Mouse (Mus musculus) A20 (cell line): ENCODE data around the gene Ebna1bp2.

Source experiments
- DNase-seq: peaks from one replicate; pipeline ENCODE4 v3.0.0-alpha.2; 2011; ENCODE audit warnings: low read depth, low spot score

The Ebna1bp2 gene

DNA sequence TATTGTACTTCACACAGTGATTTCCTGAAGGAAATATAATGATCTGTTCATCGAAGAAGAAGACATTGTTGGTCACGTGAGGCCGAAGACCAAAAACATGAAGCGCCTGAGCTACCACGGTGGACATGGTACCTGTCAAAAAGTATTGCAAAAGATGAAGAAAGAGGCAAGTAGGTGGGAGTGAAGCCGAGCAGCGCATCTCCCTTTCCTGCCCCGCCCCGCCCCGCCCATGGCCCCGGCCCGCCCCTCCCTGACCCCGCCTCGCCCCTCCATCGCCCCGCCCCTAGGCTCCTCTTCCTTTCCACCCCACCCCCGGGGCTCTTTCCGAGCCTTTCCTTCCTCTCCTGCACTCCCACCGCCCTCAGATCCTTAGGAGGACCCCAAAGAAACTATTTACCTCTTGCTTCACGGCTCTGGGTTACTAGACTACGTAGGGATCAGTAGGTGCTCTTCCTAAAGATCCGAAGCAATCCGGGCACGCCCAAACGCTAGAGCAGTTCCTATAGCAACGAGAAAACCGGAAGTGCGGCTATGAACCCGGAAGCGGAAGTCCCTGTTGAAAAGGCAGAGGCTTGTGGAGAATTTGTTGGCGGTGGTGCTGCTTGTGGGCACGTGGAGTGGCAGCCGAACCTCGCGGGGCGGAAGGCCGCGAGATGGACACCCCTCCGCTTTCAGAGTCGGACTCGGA is at the start of gene Ebna1bp2, which contains the start of gene Cfap57:
TSS of gene Ebna1bp2 (plus strand) at position 521 of the 688 bp plus-strand sequence.
TSS of gene Cfap57 (minus strand) at position 499 of the 688 bp plus-strand sequence.
- DNase-seq: peak; percentile 96

DNA sequence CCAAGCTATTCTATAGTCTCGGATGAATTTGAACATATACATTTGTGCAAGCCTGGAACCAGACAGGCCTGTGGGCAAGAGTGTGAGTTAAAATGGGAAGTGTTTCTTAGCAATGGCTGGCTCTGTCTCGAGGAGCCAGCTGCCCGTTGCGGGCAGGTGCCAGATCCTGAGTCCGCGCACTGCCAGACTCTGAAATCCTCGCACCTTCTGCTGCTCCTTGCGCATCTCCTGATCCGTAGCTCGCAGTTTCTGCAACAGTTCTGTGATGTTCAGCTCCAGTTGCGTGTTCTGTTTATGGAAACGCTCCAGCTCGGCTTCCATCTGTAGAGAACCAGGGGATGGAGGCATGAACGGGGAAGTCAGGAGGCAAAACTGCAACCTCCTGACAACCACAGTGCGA is 49.2 kb upstream of the Ebna1bp2 start:
- peak; percentile 25 for DNase-seq

DNA sequence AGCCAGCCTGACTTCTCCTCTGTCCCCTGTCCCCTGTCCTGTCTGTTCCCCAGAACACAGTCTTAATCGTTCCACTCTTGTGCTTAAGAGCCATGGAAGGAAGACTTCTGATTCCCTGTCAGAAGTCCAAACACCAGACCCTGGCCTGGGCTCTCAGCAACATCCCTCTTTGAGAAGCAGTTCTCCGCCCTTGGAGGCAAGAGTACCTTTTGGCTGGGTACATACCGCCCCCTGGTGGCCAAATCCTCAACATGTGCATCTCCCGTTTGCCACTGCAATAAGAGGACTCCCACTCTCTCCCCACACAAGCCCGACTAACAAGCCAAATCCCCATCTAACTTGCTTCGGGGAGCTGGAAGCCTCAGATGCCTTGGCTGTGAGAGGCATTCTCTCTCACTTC is 44.5 kb upstream of the Ebna1bp2 start:
- DNase-seq: peak; percentile 76

DNA sequence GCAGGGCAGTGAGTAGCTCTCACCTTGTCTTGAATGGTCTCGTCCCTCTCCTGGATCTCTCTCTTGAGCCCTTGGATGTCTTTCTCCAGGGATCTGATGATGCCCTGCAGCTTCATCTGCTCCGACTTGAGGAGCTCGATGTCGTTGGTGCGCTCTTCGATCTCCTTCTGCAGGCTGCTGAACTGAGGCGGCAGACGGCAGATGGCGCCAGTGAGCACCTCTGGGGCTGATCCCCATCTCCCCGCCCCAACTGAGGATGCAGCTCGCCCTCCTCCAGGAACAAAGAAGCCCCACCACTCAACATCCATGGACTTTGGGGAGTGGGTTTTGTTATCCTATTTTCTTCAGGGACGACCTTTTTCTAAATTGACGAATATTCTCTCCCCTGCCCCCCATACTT is 41.3 kb upstream of the Ebna1bp2 start:
- peak; percentile 45 for DNase-seq

DNA sequence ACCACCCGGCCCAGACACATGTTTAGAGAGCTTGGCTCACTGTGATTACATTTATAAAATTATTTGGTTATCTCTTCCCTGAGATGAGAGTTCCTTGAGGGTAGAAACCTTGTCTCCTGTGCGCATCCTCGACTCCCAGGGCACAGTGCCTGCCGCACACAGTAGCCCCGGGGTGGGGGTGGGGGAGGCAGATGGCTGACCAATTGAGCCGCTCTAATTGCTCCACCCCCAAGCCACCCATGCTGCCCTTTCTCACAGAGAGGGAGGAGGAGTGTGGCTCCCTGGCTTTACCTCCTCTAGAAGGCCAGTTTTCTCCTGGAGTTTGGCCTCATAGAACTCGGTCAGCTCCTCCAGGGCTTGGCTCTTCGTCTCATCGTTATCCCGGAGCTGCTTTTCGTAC is 39.1 kb upstream of the Ebna1bp2 start:
- no peak for DNase-seq

DNA sequence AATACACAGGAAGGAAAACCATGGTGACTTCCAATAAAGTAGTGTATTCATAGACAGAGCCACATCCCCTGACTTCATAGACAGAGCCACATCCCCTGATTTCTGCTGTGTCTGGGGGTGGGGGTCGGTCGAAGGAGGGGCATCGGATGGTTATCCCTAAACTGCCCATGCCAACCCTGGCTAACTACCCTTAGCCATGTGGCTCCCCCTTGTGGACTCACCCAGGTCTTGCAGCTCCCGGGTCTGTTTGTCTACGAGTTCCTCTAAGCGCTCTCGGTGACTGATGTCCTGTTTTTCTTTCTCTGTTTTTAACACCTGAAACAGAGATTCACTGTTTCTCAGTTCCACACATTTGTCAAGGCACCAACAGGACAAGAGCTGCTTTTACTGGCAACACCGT is 38.0 kb upstream of the Ebna1bp2 start:
- peak; percentile 24 for DNase-seq

DNA sequence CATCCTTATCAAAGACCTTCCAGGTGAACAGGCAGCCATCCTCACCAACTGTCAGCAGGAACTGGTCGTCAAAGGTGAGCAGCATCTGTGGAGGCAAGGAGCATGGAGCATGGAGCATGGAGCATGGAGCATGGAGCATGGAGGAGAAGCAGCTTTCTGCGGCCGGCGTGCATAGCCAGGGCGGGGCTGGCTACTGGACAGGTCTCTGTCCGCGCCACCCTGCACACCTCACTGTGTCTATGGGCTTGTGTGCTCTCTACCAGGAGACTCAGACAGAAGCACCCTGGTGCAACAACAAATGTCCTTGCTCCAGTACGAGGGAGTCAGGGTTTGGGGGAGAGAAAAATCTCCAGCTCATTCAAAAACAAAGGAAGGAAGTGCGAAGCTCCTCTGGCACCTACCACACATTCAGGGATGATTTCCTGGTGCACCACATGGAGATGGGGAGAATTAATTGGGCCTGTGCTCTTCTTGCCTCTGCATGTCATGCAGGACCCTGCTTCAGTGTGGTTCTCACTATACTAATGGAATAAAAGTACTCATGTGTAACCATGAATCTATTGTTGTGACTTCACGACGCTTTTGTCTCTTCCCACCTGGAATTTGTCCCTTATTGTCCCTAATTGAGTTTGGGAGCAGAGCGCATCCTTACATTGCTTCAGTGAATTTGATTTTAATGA is 31.4 kb upstream of the Ebna1bp2 start:
- no peak for DNase-seq

DNA sequence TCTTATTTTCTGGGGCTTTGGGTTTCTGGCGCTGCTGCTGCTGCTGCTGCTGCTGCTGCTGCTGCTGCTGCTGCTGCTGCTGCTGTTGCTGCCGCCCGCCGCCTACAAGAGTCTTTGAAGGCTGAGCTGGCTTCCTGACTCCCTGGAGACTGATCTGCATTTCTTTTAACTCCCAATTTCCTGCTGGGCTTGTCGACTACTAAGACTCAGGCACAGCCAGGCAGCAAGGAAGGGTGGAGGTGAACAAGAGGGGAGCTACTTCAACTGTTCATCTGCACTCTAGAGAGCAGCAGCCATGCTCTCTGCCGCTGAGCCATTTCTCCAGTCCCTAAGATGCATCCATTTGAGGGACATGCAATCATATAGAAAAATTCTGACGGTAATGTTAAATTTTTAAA is 30.9 kb upstream of the Ebna1bp2 start:
- no peak for DNase-seq

DNA sequence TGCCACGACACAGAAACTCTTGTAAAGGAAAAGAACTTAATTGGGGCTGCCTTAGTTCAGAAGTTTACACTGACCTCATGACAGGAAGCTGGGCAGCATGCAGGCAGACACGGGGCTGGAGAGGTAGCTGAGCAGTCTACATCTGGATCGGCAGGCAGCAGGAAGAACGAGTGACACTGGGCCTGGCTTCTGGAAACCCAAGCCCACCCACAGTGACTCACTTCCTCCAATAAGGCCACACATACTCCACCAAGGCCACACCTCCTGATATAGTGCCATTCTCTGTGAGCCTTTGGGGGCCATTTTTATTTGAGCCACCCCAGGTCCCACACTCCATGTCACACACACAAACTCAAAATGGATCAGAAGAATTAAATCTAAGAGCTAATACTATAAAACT is 16.5 kb upstream of the Ebna1bp2 start:
- no peak for DNase-seq

DNA sequence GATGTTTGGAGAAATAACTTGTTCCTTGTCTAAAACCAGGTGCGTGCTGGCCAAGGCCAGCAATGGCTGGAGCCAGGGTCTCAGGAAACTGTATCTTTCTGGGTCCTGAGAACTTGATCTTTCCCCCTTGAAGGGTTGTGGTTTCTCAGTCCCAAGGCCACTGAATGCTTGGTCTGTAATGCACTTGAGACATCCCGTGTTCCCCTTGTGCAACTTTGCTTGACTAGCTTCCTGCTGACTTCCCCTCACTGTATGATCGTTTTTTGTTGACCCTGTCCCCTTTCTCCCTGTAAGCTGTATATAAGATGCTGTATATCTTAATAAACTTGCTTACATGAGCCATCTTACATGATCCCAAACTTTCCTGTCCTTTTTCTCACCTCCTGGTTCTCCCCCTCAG is 10.8 kb upstream of the Ebna1bp2 start:
- no peak for DNase-seq

DNA sequence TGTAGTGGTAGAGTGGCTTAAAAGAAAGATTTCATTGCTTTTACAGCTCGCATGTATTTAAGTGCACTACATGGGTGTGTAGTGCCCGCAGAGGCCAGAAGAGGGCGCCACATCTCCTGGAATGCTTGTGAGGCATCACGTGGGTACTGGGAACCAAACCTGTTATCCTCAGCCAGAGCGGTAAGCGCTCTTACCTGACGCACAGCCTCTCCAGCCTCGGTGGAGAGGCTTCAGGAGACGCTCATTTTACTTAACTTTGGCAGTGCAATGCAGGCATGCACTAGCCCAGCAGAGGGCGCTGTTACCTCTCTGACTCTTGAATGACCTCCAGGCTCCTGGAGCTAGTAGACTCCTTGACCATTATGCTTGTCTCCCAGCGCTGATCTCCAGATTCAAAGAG is 8.0 kb upstream of the Ebna1bp2 start:
- DNase-seq: peak; percentile 65

DNA sequence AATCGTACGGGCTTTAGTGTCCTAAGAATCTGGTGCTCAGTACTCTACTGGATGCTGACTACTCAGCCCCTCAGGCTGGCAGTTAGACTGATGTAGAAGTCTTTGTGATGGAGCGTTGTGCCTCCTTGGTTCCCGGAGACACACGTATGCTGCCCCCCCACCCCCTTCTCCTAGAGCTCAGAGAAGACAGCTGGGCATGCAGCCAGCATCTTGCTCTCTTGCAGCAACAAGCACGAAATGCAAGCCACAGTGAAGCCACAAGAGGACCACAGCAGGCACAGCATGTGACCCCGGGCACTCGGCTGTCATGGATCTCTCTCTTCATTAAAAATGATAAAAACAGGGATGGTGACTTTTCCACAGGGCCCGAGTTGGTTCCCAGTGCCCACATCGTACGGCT is 5.2 kb upstream of the Ebna1bp2 start:
- no peak for DNase-seq

DNA sequence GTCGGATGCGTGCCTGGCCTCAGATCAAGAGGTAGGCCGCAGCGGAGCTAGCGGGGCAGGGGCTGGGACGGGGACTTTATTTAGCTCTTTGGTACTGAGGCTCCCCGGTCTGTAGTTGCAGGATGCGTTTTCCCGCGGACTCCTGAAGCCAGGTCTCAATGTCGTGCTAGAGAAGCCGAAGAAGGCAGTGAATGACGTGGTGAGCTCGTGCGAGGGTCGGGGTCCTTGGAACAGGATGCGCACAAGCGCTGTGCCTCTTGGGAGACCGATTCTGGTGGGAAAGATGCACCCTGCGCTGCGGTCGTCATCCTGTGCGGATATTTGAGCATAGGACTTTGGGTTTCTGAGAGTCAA is 345 bp downstream of the Ebna1bp2 start:
- no peak for DNase-seq

DNA sequence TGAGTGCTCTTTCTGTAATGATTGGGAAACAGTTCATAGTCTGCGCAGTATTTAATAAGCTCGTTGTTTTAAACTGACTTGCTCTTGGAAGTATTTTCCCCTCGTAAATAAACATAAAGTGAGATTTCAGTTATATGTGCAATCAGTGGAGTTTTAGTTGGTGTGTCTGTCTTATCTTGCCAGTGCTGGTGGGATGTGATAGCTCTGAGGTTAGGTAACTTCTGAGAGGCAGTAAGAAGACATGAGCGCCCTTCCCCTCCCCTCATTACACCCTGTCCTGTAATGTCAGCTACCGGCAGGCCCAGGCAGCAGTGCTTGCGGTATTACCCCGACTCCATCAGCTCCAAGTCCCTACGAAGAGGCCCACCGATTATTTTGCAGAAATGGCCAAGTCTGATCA is 1.2 kb downstream of the Ebna1bp2 start:
- DNase-seq: no peak

DNA sequence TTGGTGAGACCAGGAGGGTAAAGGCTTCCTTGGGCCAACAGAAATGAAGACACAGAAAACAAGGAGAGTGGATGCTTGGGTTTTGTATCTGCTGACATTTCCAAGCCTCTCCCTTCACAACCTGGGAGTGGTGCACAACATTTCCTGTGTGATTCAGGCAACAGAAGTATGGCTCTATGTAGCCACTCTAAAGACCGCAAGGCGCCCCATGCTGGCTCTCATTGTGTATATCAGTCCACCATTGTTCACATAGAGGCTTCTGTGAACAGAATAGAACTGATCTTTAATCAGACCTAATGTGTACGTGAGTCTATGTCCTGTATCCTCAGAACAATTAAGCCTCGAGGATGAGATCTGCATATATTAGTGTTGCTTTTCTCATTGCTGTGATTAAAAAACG is 9.7 kb downstream of the Ebna1bp2 start:
- no peak for DNase-seq

DNA sequence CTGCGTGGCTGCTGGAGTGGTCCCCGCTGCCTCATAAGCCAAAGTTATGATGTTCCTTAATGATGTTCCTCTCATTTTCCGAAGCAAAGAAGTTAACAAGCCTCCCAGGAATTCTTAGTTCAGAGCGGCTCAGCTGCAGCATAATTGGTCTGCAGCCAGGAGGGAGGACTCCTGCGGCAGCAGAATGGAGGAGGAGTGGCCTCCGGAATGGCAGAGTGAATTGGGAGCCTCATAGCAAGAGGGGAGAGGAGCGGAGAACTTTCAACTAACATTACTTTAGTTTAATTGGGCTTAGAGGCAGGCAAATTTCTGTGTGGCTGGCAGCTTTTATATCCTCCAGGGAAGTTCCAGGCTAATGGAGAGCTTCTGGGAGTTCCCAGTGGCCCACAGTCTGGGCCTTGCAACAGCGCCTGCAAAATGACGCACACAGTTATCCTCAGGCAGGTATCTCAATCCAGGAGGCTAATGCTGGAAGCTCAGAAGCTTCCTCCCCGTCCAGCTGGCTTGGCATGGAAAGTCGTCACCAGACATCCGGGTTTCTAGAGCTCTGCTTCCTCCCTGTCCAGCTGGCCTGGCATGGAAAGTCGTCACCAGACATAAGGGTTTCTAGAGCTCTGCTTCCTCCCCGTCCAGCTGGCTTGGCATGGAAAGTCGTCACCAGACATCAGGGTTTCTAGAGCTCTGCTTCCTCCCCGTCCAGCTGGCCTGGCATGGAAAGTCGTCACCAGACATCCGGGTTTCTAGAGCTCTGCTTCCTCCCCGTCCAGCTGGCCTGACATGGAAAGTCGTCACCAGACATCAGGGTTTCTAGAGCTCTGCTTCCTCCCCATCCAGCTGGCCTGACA is 22.0 kb downstream of the Ebna1bp2 start:
- DNase-seq: no peak

DNA sequence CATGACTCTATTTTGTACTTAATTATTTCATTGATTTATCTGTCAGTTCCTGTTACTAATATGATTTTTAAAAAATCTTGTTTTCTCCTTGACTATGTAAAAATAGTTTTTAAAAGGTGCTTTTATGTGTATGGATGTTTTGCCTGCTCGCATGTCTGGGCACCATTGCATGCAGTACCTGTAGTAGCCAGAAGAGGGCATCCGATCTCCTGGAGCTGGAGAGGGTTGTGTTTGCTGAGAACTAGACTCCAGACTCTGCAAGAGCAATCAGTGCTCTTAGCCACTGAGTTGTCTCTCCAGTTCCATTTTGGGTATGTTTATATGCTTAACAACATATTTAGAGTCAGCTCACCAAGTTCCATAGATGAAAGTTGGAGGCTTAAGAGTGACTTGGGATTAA is 24.6 kb downstream of the Ebna1bp2 start:
- peak; percentile 65 for DNase-seq

DNA sequence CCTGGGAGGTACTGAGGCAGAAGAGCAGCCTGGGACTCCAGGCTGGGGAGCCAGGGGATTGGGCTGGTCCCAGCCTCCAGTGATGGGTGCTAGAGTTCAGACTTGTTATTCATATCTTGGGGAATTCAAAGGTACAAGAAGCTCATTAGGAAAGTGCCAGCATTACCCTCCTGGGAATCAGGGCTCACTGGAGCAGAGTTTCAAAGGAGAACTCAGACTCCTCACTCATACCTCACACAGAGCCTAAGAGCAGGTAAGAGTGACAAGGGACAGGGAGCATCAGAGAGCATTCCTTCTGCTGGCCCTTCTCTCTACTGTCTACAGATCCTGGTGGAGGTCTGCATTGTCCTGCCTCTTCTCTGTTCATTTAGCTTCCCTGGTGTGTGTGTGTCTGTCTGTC is 38.1 kb downstream of the Ebna1bp2 start, which contains the start of gene Olfr62:
TSS of gene Olfr62 (plus strand) at position 301 of the 400 bp plus-strand sequence.
- no peak for DNase-seq
